In the genomic region with DNA sequence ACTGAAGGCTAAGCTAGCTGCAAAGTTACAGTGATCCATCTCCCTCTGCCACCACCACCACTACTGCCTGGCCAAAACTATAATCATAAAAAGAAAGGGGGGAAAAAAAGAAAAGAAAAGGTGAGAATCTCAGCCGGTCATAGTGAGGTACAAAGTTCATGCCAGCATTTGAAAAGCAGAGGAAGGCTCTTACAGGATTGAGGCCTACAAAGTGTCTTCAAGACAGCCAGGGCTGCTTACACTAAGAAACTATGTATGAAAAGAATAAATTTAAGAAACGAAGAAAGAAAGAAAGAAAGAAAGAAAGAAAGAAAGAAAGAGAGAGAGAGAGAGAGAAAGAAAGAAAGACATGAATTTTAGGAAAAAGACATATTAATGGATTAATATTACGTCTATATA, we compare ENCODE assay signal across 8 mouse cellular contexts.
DNase-seq lines count a peak whose midpoint lies in the region; ATAC-seq lines count a peak whose summit lies in the region.
"Not testable (repeated sequence)": the region's sequence is repeated elsewhere in the genome, so short reads cannot be mapped to it uniquely, and the experiment has no call there.

No protein-coding gene starts in this region.

- ATAC-seq in common myeloid progenitor, adult 5-6 weeks (replicated peaks; ENCODE audit: low read depth, poor library complexity, severe bottlenecking): peak; percentile 45; the same call in 1 of the 2 replicates
- 0 out of 2 replicates have a peak, but pooled peaks have one; percentile 51 for ATAC-seq in heart, embryonic 11.5 days (replicated peaks; ENCODE audit: insufficient number of reproducible peaks, low FRiP score, low TSS enrichment)
- ATAC-seq in kidney, embryonic 15.5 days (replicated peaks; ENCODE audit: low FRiP score): peak; percentile 38; the same call in 1 of the 2 replicates
- ATAC-seq in neutrophil, adult 5-6 weeks (ENCODE audit: extremely low read depth, insufficient number of reproducible peaks, low FRiP score, poor library complexity, severe bottlenecking): peak; percentile 27; the same call in 1 of the 2 replicates

- not testable (repeated sequence) for H3K9ac ChIP-seq in heart, embryonic 11.5 days (ENCODE audit: low read depth, low read length); kidney, embryonic 15.5 days

- not testable (repeated sequence) for H3K4me1 ChIP-seq in heart, embryonic 11.5 days (ENCODE audit: control insufficient read depth, insufficient read depth, low read length); kidney, embryonic 15.5 days

- H3K27ac ChIP-seq in heart, embryonic 11.5 days (ENCODE audit: low read depth, low read length); kidney, embryonic 15.5 days: not testable (repeated sequence)

- peak; percentile 55 for DNase-seq in 416B (ENCODE audit: low read depth)
- peak; percentile 46 to 48 for DNase-seq in adrenal gland, adult 18-20 months (ENCODE audit: low spot score in 2 of 2)
- peak; percentile 14 to 68 for DNase-seq in left cerebral cortex, adult 9 months (ENCODE audit: low spot score in 2 of 2)
- DNase-seq in testis, postnatal 14 days (ENCODE audit: low spot score): peak; percentile 75

- H3K27me3 ChIP-seq in heart, embryonic 11.5 days (ENCODE audit: control insufficient read depth, insufficient read depth, low read length); kidney, embryonic 15.5 days: not testable (repeated sequence)

- H3K4me3 ChIP-seq in heart, embryonic 11.5 days (ENCODE audit: low read depth, low read length); kidney, embryonic 15.5 days (replicated peaks): not testable (repeated sequence)

- not testable (repeated sequence) for H3K36me3 ChIP-seq in heart, embryonic 11.5 days (ENCODE audit: control insufficient read depth, insufficient read depth, low read length); kidney, embryonic 15.5 days

- H3K4me2 ChIP-seq in heart, embryonic 11.5 days; kidney, embryonic 15.5 days: not testable (repeated sequence)

- 62% methylated on average over 2 of the region's 3 CpGs for WGBS in heart, embryonic 11.5 days (ENCODE audit: insufficient replicate concordance)
- 67% methylated on average over 3 of the region's 3 CpGs for WGBS in kidney, embryonic 15.5 days

- not testable (repeated sequence) for H3K9me3 ChIP-seq in heart, embryonic 11.5 days (replicated peaks; ENCODE audit: control insufficient read depth, low read length); kidney, embryonic 15.5 days (replicated peaks)
